Mouse (Mus musculus) myocyte (in vitro differentiated cells): ENCODE measurements around the gene Plscr3. TPM values are rescaled to one million over a fixed set of nuclear protein-coding genes. Genes with fewer than 3 reads are reported as not detected.

Experiments
- H3K27me3 ChIP-seq: one replicate; pipeline ENCODE4 v1.6.1; 2011; ENCODE audit not compliant: control insufficient read depth, insufficient read depth, insufficient read length
- H3K36me3 ChIP-seq: one replicate; pipeline ENCODE4 v1.6.1; 2011; ENCODE audit not compliant: control insufficient read depth, insufficient read depth
- H3K4me2 ChIP-seq: one replicate; pipeline ENCODE4 v1.6.1; 2011; ENCODE audit warnings: low read depth, control low read depth
- H3K4me3 ChIP-seq: one replicate; pipeline ENCODE4 v1.5.1; 2011; ENCODE audit warnings: mild to moderate bottlenecking, control low read depth, moderate library complexity
- H3K79me2 ChIP-seq: one replicate; pipeline ENCODE4 v1.6.1; 2011; ENCODE audit not compliant: control insufficient read depth, insufficient read depth
- H3ac ChIP-seq: one replicate; pipeline ENCODE4 v1.6.1; 2011; ENCODE audit not compliant: control insufficient read depth, insufficient read length
- CEBPB ChIP-seq: IDR thresholded peaks from 2 replicates; pipeline ENCODE4 v1.6.1; 2011; ENCODE audit warnings: mild to moderate bottlenecking, moderate library complexity; ENCODE audit not compliant: poor library complexity, insufficient read depth, severe bottlenecking
- E2F4 ChIP-seq: IDR thresholded peaks from one replicate; pipeline ENCODE4 v1.6.1; 2011; ENCODE audit warnings: mild to moderate bottlenecking, control low read depth, moderate library complexity; ENCODE audit not compliant: insufficient read depth
- MAX ChIP-seq: IDR thresholded peaks from one replicate; pipeline ENCODE4 v1.6.1; 2011; ENCODE audit warnings: low read depth, mild to moderate bottlenecking, control low read depth
- MYOD1 ChIP-seq, 3 experiments: IDR thresholded peaks; one replicate each; pipeline ENCODE4 v1.6.1; 2011; ENCODE audit warnings: control low read depth in 2 of 3, low read depth in 2 of 3, mild to moderate bottlenecking in 2 of 3, moderate library complexity in 1 of 3; ENCODE audit not compliant: insufficient read length in 2 of 3, control insufficient read depth in 1 of 3
- MYOG ChIP-seq, 3 experiments: IDR thresholded peaks; one replicate each; pipeline ENCODE4 v1.6.1; 2011; ENCODE audit warnings: control low read depth in 2 of 3, low read depth in 2 of 3, mild to moderate bottlenecking in 2 of 3; ENCODE audit not compliant: insufficient read length in 2 of 3, control insufficient read depth in 1 of 3, insufficient read depth in 1 of 3
- POLR2A ChIP-seq: IDR thresholded peaks from one replicate; pipeline ENCODE4 v1.6.1; 2011; ENCODE audit warnings: low read depth, mild to moderate bottlenecking, control low read depth, moderate library complexity; ENCODE audit not compliant: insufficient read length
- POLR2AphosphoS2 ChIP-seq: IDR thresholded peaks from one replicate; pipeline ENCODE4 v1.6.1; 2011; ENCODE audit warnings: low read depth, control low read depth; ENCODE audit not compliant: insufficient read length
- REST ChIP-seq: IDR thresholded peaks from one replicate; pipeline ENCODE4 v1.6.1; 2011; ENCODE audit warnings: mild to moderate bottlenecking, control low read depth, moderate library complexity; ENCODE audit not compliant: insufficient read depth, insufficient read length
- SRF ChIP-seq: IDR thresholded peaks from one replicate; pipeline ENCODE4 v1.6.1; 2011; ENCODE audit warnings: low read depth; ENCODE audit not compliant: control insufficient read depth, insufficient read length
- TCF12 ChIP-seq: IDR thresholded peaks from one replicate; pipeline ENCODE4 v1.6.1; 2011; ENCODE audit warnings: mild to moderate bottlenecking, control low read depth; ENCODE audit not compliant: poor library complexity, insufficient read depth, severe bottlenecking
- TCF3 ChIP-seq: IDR thresholded peaks from one replicate; pipeline ENCODE4 v1.6.1; 2011; ENCODE audit warnings: low read depth, control low read depth; ENCODE audit not compliant: insufficient read length
- USF1 ChIP-seq: IDR thresholded peaks from one replicate; pipeline ENCODE4 v1.6.1; 2011; ENCODE audit warnings: low read depth, mild to moderate bottlenecking, control low read depth, moderate library complexity
- polyA plus RNA-seq: library from polyadenylated mRNA; unstranded; fragments of >200 nt; fragmentation: generic; extraction: Trizol; gene quantifications from one replicate; pipeline ENCODE4 v1.2.1, GENCODE M21; 2012; ENCODE audit warnings: missing spikeins

Plscr3 gene
- polyA plus RNA-seq, 1 experiment = 91.9 TPM

GRCm38 (mm10) chr11:69878399-69878798 lies 32.2 kb downstream of the Plscr3 start:
- peak overlapping the region; percentile 94 for H3K4me3 ChIP-seq
- peaks cover 28% of the 10 kb centered on the region for H3K79me2 ChIP-seq
- TF ChIP-seq TCF3 (no peak), CEBPB (no peak), MAX (no peak), REST (no peak), TCF12 (no peak), POLR2A (no peak), E2F4 (no peak), MYOD1 (IDR thresholded peaks at IDR 0.05; ENCODE audit: control insufficient read depth in 1 of 3, insufficient read length in 2 of 3, low read depth in 2 of 3) (no peak), MYOG (IDR thresholded peaks at IDR 0.05; ENCODE audit: control insufficient read depth in 1 of 3, insufficient read depth in 1 of 3, insufficient read length in 2 of 3, low read depth in 2 of 3) (no peak), SRF (no peak), USF1 (no peak), POLR2AphosphoS2 (no peak)
- H3ac ChIP-seq = peak overlapping the region; percentile 66
- H3K36me3 ChIP-seq = no peaks in the 10 kb centered on the region
- peak overlapping the region; percentile 91 for H3K4me2 ChIP-seq
- H3K27me3 ChIP-seq = no peaks in the 10 kb centered on the region

- no peaks in the 10 kb centered on the region for H3K27me3 ChIP-seq
- no peaks in the 10 kb centered on the region for H3K36me3 ChIP-seq
- H3K4me2 ChIP-seq = peak overlapping the region; percentile 91
- peak overlapping the region; percentile 66 for H3ac ChIP-seq
- H3K4me3 ChIP-seq = peak overlapping the region; percentile 94
- H3K79me2 ChIP-seq = peaks cover 28% of the 10 kb centered on the region
- TF ChIP-seq POLR2AphosphoS2 = peak; percentile 13
- no peak for TF ChIP-seq MYOG (IDR thresholded peaks at IDR 0.05; ENCODE audit: control insufficient read depth in 1 of 3, insufficient read depth in 1 of 3, insufficient read length in 2 of 3, low read depth in 2 of 3)
- no peak for TF ChIP-seq E2F4
Observed at GRCm38 (mm10) chr11:69878952-69879351, 32.8 kb downstream of the Plscr3 start.

GRCm38 (mm10) chr11:69879711-69880110 lies 33.5 kb downstream of the Plscr3 start:
- peak overlapping the region; percentile 94 for H3K4me3 ChIP-seq
- H3K79me2 ChIP-seq = peaks cover 28% of the 10 kb centered on the region
- peak overlapping the region; percentile 66 for H3ac ChIP-seq
- no peaks in the 10 kb centered on the region for H3K36me3 ChIP-seq
- no peak for TF ChIP-seq E2F4
- TF ChIP-seq USF1 = no peak
- TF ChIP-seq SRF = no peak
- TF ChIP-seq TCF12 = no peak
- TF ChIP-seq REST = no peak
- TF ChIP-seq MYOD1 (IDR thresholded peaks at IDR 0.05; ENCODE audit: control insufficient read depth in 1 of 3, insufficient read length in 2 of 3, low read depth in 2 of 3) = no peak
- no peak for TF ChIP-seq MAX
- TF ChIP-seq POLR2A = no peak
- TF ChIP-seq TCF3 = no peak
- TF ChIP-seq MYOG (IDR thresholded peaks at IDR 0.05; ENCODE audit: control insufficient read depth in 1 of 3, insufficient read depth in 1 of 3, insufficient read length in 2 of 3, low read depth in 2 of 3) = no peak
- TF ChIP-seq CEBPB = no peak
- no peak for TF ChIP-seq POLR2AphosphoS2
- no peaks in the 10 kb centered on the region for H3K27me3 ChIP-seq
- peak overlapping the region; percentile 91 for H3K4me2 ChIP-seq

DNA sequence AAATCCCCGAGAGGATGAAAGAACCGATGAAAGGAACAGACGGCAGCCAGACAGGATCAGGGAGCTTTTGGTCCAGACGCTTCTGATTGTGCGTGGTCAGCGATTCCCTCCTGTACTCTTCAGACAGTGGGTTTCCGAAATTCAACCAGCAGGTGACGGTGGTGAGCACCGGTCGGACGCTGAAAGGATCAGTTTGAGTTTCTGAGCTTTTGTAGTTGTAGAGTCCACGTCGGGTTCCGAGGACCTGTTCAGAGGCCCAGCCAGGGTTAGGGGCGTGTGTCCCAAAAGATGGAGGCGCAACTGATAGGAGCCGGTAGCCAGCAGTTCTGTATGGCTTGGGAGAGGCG lies 34.3 kb downstream of the Plscr3 start:
- Histone ChIP-seq H3K36me3 (no peaks in the 10 kb centered on the region), H3ac (peak overlapping the region; percentile 66), H3K27me3 (no peaks in the 10 kb centered on the region), H3K79me2 (peaks cover 28% of the 10 kb centered on the region), H3K4me2 (peak overlapping the region; percentile 91), H3K4me3 (peak overlapping the region; percentile 94)
- TF ChIP-seq USF1 = no peak

GRCm38 (mm10) chr11:69880853-69881603 lies 34.9 kb downstream of the Plscr3 start, which contains the start of gene Kctd11:
Gene Kctd11 (minus strand): TSS chr11:69881406.
- peaks cover 28% of the 10 kb centered on the region for H3K79me2 ChIP-seq
- peak within 1 kb of the TSS; percentile 66 for H3ac ChIP-seq
- peak within 1 kb of the TSS; percentile 94 for H3K4me3 ChIP-seq
- no peaks in the 10 kb centered on the region for H3K27me3 ChIP-seq
- TF ChIP-seq POLR2A (peak; percentile 95), MYOD1 (IDR thresholded peaks at IDR 0.05; ENCODE audit: control insufficient read depth in 1 of 3, insufficient read length in 2 of 3, low read depth in 2 of 3) (peak in 1 of 3 experiments; percentile 31), REST (no peak), MYOG (IDR thresholded peaks at IDR 0.05; ENCODE audit: control insufficient read depth in 1 of 3, insufficient read depth in 1 of 3, insufficient read length in 2 of 3, low read depth in 2 of 3) (peak in 1 of 3 experiments; percentile 19), SRF (no peak), MAX (no peak), TCF12 (no peak), CEBPB (no peak), POLR2AphosphoS2 (peak; percentile 94), TCF3 (no peak), E2F4 (no peak)
- no peaks in the 10 kb centered on the region for H3K36me3 ChIP-seq
- H3K4me2 ChIP-seq = peak within 1 kb of the TSS; percentile 93
